Mouse (Mus musculus) c-Kit-positive CD71-positive TER-119-positive erythroid progenitor cells, embryonic 14.5 days (primary cell): ENCODE data around the gene Ptcd1.
"Not testable (repeated sequence)": the region's sequence is repeated elsewhere in the genome, so short reads cannot be mapped to it uniquely, and the experiment has no call there.

Experiments
- DNase-seq: peaks from one replicate; pipeline ENCODE4 v3.0.0-alpha.2; 2013; ENCODE audit warnings: low spot score

Ptcd1 gene

GRCm38 (mm10) chr5:145114606-145115473 is 52.1 kb downstream of the Ptcd1 start:
- no peak for DNase-seq

GRCm38 (mm10) chr5:145114071-145114605 is 52.8 kb downstream of the Ptcd1 start, which contains the start of gene Arpc1b:
Arpc1b (plus strand) TSS chr5:145114215.
- no peak for DNase-seq

- no peak for DNase-seq
Measured at GRCm38 (mm10) chr5:145113416-145113815, 53.5 kb downstream of the Ptcd1 start.

GRCm38 (mm10) chr5:145112566-145112965 is 54.3 kb downstream of the Ptcd1 start:
- DNase-seq, result no peak

GRCm38 (mm10) chr5:145110401-145110800 is 56.5 kb downstream of the Ptcd1 start:
- DNase-seq, result no peak

- no peak for DNase-seq
Measured at GRCm38 (mm10) chr5:145105694-145106275, 61.1 kb downstream of the Ptcd1 start.

- no peak for DNase-seq
Measured at GRCm38 (mm10) chr5:145104328-145104727, 62.6 kb downstream of the Ptcd1 start.

GRCm38 (mm10) chr5:145102706-145103105 is 64.2 kb downstream of the Ptcd1 start:
- DNase-seq, result no peak

GRCm38 (mm10) chr5:145101451-145101850 is 65.5 kb downstream of the Ptcd1 start:
- not testable (repeated sequence) for DNase-seq

- DNase-seq, result no peak
Measured at GRCm38 (mm10) chr5:145100960-145101359, 65.9 kb downstream of the Ptcd1 start.

GRCm38 (mm10) chr5:145098340-145098821 is 68.5 kb downstream of the Ptcd1 start:
- DNase-seq, result no peak
